Mouse (Mus musculus): ENCODE measurements around the gene Vps35l. TPM values are rescaled to one million over a fixed set of nuclear protein-coding genes. Genes with fewer than 3 reads are reported as not detected.

Gene Vps35l
- polyA plus RNA-seq, 1 experiment from 2014 or later = 62.6 TPM

Other genes starting within 250 kb of the Vps35l start
- 5.9 and 6.6 TPM in 2 replicates for gene Itpripl2, start 248.3 kb upstream of the Vps35l start, polyA plus RNA-seq (2015; fragmentation: Nextera tagmentation; extraction: Ambion mirVana)
- 72.2 and 88.9 TPM in 2 replicates for gene Coq7, start 206.9 kb upstream of the Vps35l start, polyA plus RNA-seq (2015; fragmentation: Nextera tagmentation; extraction: Ambion mirVana)
- 4.8 TPM in 2 replicates for gene Tmc7, start 155.5 kb upstream of the Vps35l start, polyA plus RNA-seq (2015; fragmentation: Nextera tagmentation; extraction: Ambion mirVana)
- gene Tmc5, start 142.9 kb upstream of the Vps35l start, polyA plus RNA-seq (2015; fragmentation: Nextera tagmentation; extraction: Ambion mirVana) = 0.24 and 0.36 TPM in 2 replicates
- 70.4 and 71.3 TPM in 2 replicates for gene Gde1, start 34.4 kb upstream of the Vps35l start, polyA plus RNA-seq (2015; fragmentation: Nextera tagmentation; extraction: Ambion mirVana)
- gene Ccp110, start 27.7 kb upstream of the Vps35l start, polyA plus RNA-seq (2015; fragmentation: Nextera tagmentation; extraction: Ambion mirVana) = 21.3 and 29.7 TPM in 2 replicates
- 3.0 and 3.3 TPM in 2 replicates for gene Iqck, start 115.5 kb downstream of the Vps35l start, polyA plus RNA-seq (2015; fragmentation: Nextera tagmentation; extraction: Ambion mirVana)
- gene Knop1, start 116.0 kb downstream of the Vps35l start, polyA plus RNA-seq (2015; fragmentation: Nextera tagmentation; extraction: Ambion mirVana) = 135 and 144 TPM in 2 replicates